Mouse (Mus musculus) left cerebral cortex, adult 18-20 months (tissue): Measurements from ENCODE around the gene Ssr1. TPM values are rescaled to one million over a fixed set of nuclear protein-coding genes. Genes with fewer than 3 reads are reported as not detected.

Source experiments
- DNase-seq, 2 experiments: peaks; one replicate each; pipeline ENCODE4 v3.0.0; 2021 to 2022; ENCODE audit warnings: low spot score in 2 of 2, mixed read lengths in 1 of 2
- total RNA-seq, 2 experiments: library from RNA; stranded (reverse); gene quantifications; 2 replicates each; pipeline ENCODE4 v1.2.3; 2021

Gene Ssr1
- total RNA-seq, 2 experiments from 2014 or later: 83.1 to 98.6 TPM

DNA sequence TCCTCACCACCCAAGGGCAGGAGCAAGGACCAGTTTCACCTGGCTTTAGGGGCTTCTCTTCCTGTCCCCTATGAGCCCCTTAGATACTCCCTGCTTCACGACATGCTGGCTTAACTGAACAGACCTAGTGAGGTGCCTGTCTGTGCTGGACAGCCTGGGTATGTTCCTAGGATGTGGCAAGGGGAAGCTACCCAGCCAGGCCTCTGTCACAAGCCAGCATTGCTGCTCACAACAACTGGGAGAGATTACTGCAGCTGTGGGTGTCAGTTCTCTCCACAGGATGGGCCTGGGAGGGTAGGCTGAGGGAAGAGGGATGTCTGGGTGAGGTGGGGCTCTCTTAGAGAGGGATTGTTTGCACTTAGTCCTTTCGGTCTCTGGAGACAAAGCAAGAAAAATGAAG is 73.3 kb downstream of the Ssr1 start:
- no peak for DNase-seq

DNA sequence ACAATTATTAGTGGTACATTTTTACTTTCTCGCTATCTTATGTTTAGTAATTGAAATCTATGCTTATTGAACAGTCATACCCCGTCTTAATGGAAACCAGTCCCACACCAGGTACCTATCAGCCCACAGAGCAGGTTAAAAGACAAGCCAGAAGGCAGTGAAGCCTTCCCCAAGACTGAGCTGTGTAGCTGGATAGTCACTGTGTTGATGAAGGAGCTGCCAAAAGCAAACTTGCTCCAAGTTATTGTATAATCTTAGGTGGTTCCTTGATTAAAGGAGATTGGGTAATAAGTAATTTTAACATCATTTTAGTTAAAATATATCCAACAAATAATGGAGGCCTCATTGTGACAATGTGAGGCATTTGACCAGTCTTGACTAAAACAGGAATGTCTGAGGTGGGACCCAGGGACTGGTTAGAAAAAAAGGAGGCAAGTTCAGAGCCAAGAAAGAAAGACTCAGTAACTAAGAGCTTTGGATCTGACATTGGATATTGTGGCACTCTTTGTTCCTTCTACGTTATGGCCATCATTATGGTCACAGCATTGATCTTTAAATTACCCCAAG is 74.2 kb downstream of the Ssr1 start:
- no peak for DNase-seq

DNA sequence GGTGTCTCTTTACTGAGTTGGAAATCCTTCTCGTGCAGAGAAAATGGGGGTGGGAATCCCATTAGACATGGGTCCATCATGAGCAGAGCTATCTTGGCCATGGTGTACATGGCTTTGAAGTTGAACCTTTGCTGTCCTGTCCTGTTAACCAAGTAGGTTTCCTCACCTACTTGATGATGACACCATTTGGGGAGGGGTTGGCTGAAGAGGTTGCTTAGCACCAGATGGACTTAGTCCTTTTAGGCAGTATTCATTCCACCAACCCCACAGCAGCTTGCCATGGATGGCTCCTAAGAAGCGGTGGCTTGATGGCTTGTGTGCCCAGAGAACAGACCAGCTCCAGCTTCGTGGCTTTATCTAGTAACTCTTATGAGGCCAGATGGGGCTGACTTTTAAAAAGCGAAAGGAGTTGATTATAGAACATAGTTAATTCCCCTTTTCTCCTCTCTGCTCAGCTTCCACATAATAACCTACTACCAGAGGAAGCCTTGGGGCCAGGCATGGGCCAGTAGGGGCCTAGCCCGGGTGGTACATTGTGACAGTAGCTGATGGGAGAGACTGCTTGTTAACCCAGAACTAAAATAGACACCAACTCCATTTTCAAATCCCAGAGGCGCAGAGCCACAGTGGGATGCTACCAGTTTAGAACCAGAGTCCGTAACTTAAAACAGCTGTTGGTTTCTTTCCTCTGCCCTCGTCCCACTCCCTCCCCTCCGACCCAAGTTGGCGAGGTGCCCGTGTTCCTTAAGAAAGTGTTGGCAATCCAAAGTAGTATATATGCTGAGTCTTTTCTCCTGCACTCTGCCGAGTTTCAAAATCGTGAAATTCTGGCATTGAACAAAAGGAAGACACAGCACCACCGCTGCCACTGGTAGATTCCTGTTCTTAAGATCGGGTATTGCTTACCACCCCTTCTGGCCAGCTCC is 75.4 kb downstream of the Ssr1 start:
- no peak for DNase-seq

Other genes with a start within 250 kb of the Ssr1 start
- gene Rreb1, start 215.8 kb downstream of the Ssr1 start, total RNA-seq: 10 to 100 TPM; 35.5 to 42.3 TPM
- gene Riok1, start 42.8 kb upstream of the Ssr1 start, total RNA-seq: 10 to 100 TPM; 21.7 to 24.2 TPM
- gene Cage1, start 42.9 kb upstream of the Ssr1 start, total RNA-seq: 1 to 10 TPM; 6.2 to 6.9 TPM
- under 1 TPM; 0.21 to 0.23 TPM for gene Dsp, start 157.1 kb upstream of the Ssr1 start, total RNA-seq
- gene Snrnp48, start 210.7 kb upstream of the Ssr1 start, total RNA-seq: 10 to 100 TPM; 20.3 to 23.4 TPM